24 mouse cellular contexts compared by ENCODE assay signal in genomic region chr3:100535902-100536301, GRCm38 (mm10).
"Had no signal": no experiment of that assay in that cellular context is flagged by ENCODE, and none has a peak within 500 bp of the region (broad histone marks: within the 10 kb centered on the region; RNA-seq: fewer than 3 reads in every experiment).

No protein-coding gene starts in this region.

- DNase-seq: forebrain, postnatal 0 days; gastrocnemius, postnatal 14 days; gastrocnemius, postnatal 36 days; heart, adult 11 months; heart, adult 2 months; heart, postnatal 4 days; kidney, adult 18-20 months; kidney, adult 8-10 months; kidney, postnatal 10 days; kidney, postnatal 25 days; kidney, postnatal 4 days; left cerebral cortex, postnatal 4 days had no signal

- H3K9ac ChIP-seq: forebrain, embryonic 15.5 days; forebrain, postnatal 0 days; heart, embryonic 13.5 days; heart, embryonic 15.5 days; hindbrain, embryonic 12.5 days; hindbrain, embryonic 14.5 days; limb, embryonic 13.5 days had no signal

- H3K4me2 ChIP-seq: forebrain, embryonic 15.5 days; heart, embryonic 11.5 days; heart, embryonic 13.5 days; heart, embryonic 15.5 days; hindbrain, embryonic 12.5 days; hindbrain, embryonic 14.5 days; limb, embryonic 13.5 days had no signal

- H3K4me1 ChIP-seq: forebrain, embryonic 15.5 days; heart, embryonic 13.5 days; heart, embryonic 15.5 days; hindbrain, embryonic 12.5 days; limb, embryonic 13.5 days had no signal

- H3K36me3 ChIP-seq: forebrain, embryonic 15.5 days; heart, embryonic 13.5 days; heart, embryonic 15.5 days; hindbrain, embryonic 10.5 days; hindbrain, embryonic 12.5 days; limb, embryonic 13.5 days had no signal

- H3K4me3 ChIP-seq: forebrain, embryonic 15.5 days; heart, adult 2 months; heart, embryonic 13.5 days; heart, embryonic 15.5 days; hindbrain, embryonic 10.5 days; hindbrain, embryonic 12.5 days; layer of hippocampus, adult 2 months; limb, embryonic 13.5 days had no signal

- H3K27ac ChIP-seq: forebrain, embryonic 15.5 days; heart, adult 2 months; heart, embryonic 13.5 days; heart, embryonic 15.5 days; hindbrain, embryonic 10.5 days; hindbrain, embryonic 12.5 days; hindbrain, embryonic 14.5 days; layer of hippocampus, adult 2 months; limb, embryonic 13.5 days had no signal

- H3K27me3 ChIP-seq: forebrain, embryonic 15.5 days; heart, embryonic 13.5 days; heart, embryonic 15.5 days; hindbrain, embryonic 12.5 days; limb, embryonic 13.5 days had no signal

- H3K9me3 ChIP-seq: forebrain, embryonic 15.5 days; heart, embryonic 13.5 days; heart, embryonic 15.5 days; hindbrain, embryonic 10.5 days; hindbrain, embryonic 12.5 days; limb, embryonic 13.5 days had no signal

- ATAC-seq: forebrain, embryonic 15.5 days; forebrain, postnatal 0 days; hindbrain, embryonic 16.5 days; inflammation-experienced regulatory T-cells, adult 6 months; intestine, postnatal 0 days had no signal
